Mouse (Mus musculus) liver, embryonic 14.5 days (tissue): ENCODE data around the gene RPS10-NUDT3. TPM values are rescaled to one million over a fixed set of nuclear protein-coding genes. Genes with fewer than 3 reads are reported as not detected.
"Not testable (repeated sequence)": the region's sequence is repeated elsewhere in the genome, so short reads cannot be mapped to it uniquely, and the experiment has no call there.

Experiments
- ATAC-seq: fragments of 200-750 bp; cut with Nextera tagmentation; 2 replicates; pipeline ENCODE4 v1.8.0; 2017; ENCODE audit warnings: moderate number of reproducible peaks, mild to moderate bottlenecking, moderate library complexity; ENCODE audit not compliant: insufficient read depth
- DNase-seq, 3 experiments: peaks; one replicate each; pipeline ENCODE4 v3.0.0-alpha.2; 2012 to 2013; ENCODE audit warnings: low read depth in 3 of 3, low spot score in 3 of 3
- H3K27ac ChIP-seq: fragments of 300-500 bp; sonication (generic); 2 replicates; pipeline ENCODE4 v1.5.1; 2014; ENCODE audit warnings: moderate library complexity, mild to moderate bottlenecking, control low read depth, inconsistent platforms
- H3K27me3 ChIP-seq: fragments of 300-500 bp; sonication (generic); 2 replicates; pipeline ENCODE4 v1.6.1; 2014; ENCODE audit warnings: mild to moderate bottlenecking, low read length, moderate library complexity; ENCODE audit not compliant: control insufficient read depth, insufficient read depth
- H3K36me3 ChIP-seq: fragments of 300-500 bp; sonication (generic); replicated peaks from 2 replicates; pipeline ENCODE4 v1.6.1; 2014; ENCODE audit warnings: low read depth; ENCODE audit not compliant: control insufficient read depth, insufficient read depth
- H3K4me1 ChIP-seq, 2 experiments: fragments of 200-500 bp in 1 of 2; fragments of 300-500 bp in 1 of 2; sonication (generic) in 1 of 2; replicated peaks; 2 replicates each; pipeline ENCODE4 v1.6.1; 2012 to 2014; ENCODE audit warnings: antibody characterized with exemption in 1 of 2, inconsistent platforms in 1 of 2, low read length in 1 of 2; ENCODE audit not compliant: control insufficient read depth in 2 of 2, insufficient read depth in 2 of 2
- H3K4me2 ChIP-seq: fragments of 300-500 bp; sonication (generic); 2 replicates; pipeline ENCODE4 v1.6.1; 2014; ENCODE audit warnings: low read depth, mild to moderate bottlenecking, control low read depth, moderate library complexity
- H3K4me3 ChIP-seq, 2 experiments: fragments of 200-500 bp in 1 of 2; fragments of 300-500 bp in 1 of 2; sonication (generic) in 1 of 2; 2 replicates each; pipeline ENCODE4 v1.5.1; 2012 to 2014; ENCODE audit warnings: low read depth in 2 of 2, low read length in 2 of 2, mild to moderate bottlenecking in 2 of 2, control low read depth in 1 of 2, inconsistent platforms in 1 of 2, moderate library complexity in 1 of 2; ENCODE audit not compliant: insufficient read depth in 1 of 2
- H3K9ac ChIP-seq: fragments of 300-500 bp; sonication (generic); replicated peaks from 2 replicates; pipeline ENCODE4 v1.6.1; 2014; ENCODE audit warnings: mild to moderate bottlenecking, control low read depth, moderate library complexity
- H3K9me3 ChIP-seq: fragments of 300-500 bp; sonication (generic); 2 replicates; pipeline ENCODE4 v1.6.1; 2016; ENCODE audit warnings: low read length, mixed read lengths; ENCODE audit not compliant: control insufficient read depth
- CTCF ChIP-seq: IDR thresholded peaks from 2 replicates; pipeline ENCODE4 v1.5.1; 2016; ENCODE audit warnings: antibody characterized with exemption, low read depth, control low read depth
- EP300 ChIP-seq: IDR thresholded peaks from 2 replicates; pipeline ENCODE4 v1.6.1; 2016; ENCODE audit warnings: antibody characterized with exemption, low read depth
- WGBS: fragments of 180-500 bp; shearing (Covaris S2); extraction: QIAGEN DNeasy Blood & Tissue Kit; methylation state at CpG from one replicate; pipeline ENCODE4 v1.1.7; 2014; ENCODE audit not compliant: insufficient replicate concordance; 5-methylcytosine and 5-hydroxymethylcytosine counted together
- polyA plus RNA-seq, 2 experiments: library from polyadenylated mRNA; depleted of rRNA in 1 of 2; stranded (reverse) in 1 of 2; unstranded in 1 of 2; fragments of >200 nt; fragmentation: Nextera tagmentation in 1 of 2; extraction: Ambion mirVana in 1 of 2; gene quantifications; 2 replicates each; pipeline versions ENCODE4 v1.2.1 to v1.2.3; 2012 to 2014

The RPS10-NUDT3 gene
- polyA plus RNA-seq, 2 experiments, result not detected

DNA sequence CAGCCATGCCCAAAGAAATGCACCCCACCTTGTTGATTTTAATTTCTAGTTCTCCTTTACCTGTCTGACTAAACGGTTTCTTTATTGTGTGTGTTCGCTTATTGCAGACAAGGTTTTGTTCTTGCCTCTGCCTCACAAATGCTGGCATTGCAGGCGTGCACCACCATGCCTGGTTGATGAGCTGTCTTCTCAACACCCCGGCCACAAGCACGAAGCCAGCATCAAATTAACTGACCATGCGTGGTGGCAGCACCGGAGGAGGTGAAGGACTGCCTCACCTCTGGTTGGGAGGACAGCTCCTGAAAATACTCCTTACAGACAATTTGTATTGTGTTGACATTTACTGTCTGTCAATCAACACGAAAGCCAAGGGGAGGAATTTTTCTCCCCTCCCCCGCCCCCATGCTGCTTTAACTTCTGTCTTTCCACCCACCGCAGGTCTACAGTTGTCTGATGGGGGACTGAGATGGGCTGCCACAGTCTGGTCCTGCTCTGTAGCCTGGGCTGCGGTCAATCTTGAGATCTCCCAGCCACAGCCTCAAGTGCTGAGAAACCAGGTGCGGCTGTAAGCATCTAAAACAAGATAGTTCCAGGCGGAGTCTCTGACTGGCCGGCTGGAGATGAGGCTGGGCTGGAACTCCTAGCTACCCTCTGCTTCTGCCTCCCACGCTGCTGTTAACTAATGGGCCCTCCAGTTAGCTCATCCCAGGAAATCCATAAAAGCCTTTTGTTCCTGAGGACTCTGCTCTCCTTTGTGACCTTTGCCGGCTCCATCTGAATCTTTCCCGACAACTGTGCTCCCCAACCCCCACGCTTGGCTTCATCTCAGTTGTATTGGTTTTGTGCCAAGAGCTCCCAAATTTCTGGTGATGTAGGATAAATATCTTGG, 1.4 kb upstream of the RPS10-NUDT3 start, which contains the start of gene Rps10:
TSS of gene Rps10 (minus strand) at position 538 of the 889 bp plus-strand sequence.
- WGBS, result 44% methylated on average over 18 of the region's 18 CpGs
- H3K36me3 ChIP-seq, result peaks cover 25% of the 10 kb centered on the region
- H3K27me3 ChIP-seq, result no peaks in the 10 kb centered on the region
- H3K9ac ChIP-seq, result peak within 1 kb of the TSS; percentile 4; the same call in 1 of the 2 replicates
- H3K4me2 ChIP-seq, result peak within 1 kb of the TSS; percentile 66
- ATAC-seq, result no peak
- no peak for DNase-seq
- H3K4me3 ChIP-seq, result peak within 1 kb of the TSS; percentile 65 to 81
- H3K9me3 ChIP-seq, result no peaks in the 10 kb centered on the region
- TF ChIP-seq EP300, result no peak
- TF ChIP-seq CTCF, result no peak
- H3K27ac ChIP-seq, result peak within 1 kb of the TSS; percentile 15; the same call in 1 of the 2 replicates
- peaks cover 6 to 19% of the 10 kb centered on the region in 2 experiments for H3K4me1 ChIP-seq

DNA sequence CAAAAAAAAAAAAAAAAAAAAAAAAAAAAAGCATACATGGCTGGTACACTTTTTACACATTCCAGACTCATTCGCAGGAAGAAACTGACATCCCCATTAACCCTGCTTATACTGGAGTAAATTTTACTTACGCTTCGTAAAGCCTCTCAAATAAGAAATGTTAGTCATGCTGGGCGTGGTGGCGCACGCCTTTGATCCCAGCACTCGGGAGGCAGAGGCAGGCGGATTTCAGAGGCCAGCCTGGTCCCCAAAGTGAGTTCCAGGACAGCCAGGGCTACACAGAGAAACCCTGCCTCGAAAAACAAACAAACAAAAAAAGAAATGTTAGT, 517 bp upstream of the RPS10-NUDT3 start:
- peak overlapping the region; percentile 4; the same call in 1 of the 2 replicates for H3K9ac ChIP-seq
- H3K27me3 ChIP-seq, H3K9me3 ChIP-seq, DNase-seq: not testable (repeated sequence)
- H3K36me3 ChIP-seq, result peaks cover 33% of the 10 kb centered on the region
- H3K27ac ChIP-seq, result peak overlapping the region; percentile 15; the same call in 1 of the 2 replicates
- H3K4me1 ChIP-seq, result peaks cover 6 to 19% of the 10 kb centered on the region in 2 experiments
- ATAC-seq, result peak; percentile 4; the same call in 1 of the 2 replicates
- WGBS, result 22% methylated on average over 9 of the region's 9 CpGs
- peak overlapping the region; percentile 66 for H3K4me2 ChIP-seq
- peak overlapping the region; percentile 65 to 81 for H3K4me3 ChIP-seq

DNA sequence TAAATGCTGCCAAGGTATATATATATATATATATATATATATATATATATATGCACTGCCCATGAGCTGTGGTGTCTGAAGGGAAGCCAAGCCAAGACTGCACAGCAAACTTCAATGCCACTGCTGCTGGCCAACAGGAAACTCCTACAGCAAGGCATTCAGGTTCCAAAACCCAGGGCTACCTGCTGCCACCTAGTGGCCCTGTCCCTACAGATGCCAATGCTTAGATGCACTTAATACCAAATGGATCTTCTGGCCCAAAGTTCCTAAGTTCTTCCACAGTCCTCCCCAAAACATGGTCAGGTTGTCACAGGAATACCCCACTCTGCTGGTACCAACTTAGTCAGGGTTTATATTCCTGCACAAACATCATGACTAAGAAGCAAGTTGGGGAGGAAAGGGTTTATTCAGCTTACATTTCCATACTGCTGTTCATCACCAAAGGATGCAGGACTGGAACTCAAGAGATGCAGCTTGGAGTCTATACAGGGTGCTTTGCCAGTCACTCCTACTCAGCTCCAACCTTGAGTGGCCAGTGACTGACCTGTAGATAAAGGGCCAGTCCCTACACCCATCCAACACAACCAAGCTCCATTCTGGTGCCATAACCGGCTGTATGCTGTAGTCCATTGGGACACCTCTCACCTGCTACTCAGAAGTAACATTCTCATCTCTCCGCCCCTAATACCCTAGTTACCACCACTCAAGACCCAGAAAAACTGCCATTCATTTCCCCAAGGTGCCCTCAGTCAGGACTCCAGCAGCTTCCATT, 5.6 kb downstream of the RPS10-NUDT3 start:
- TF ChIP-seq CTCF (peak; percentile 92), EP300 (no peak)
- ATAC-seq, result peak; percentile 38
- Histone ChIP-seq H3K27me3 (no peaks in the 10 kb centered on the region), H3K4me1 (peaks cover 0 to 13% of the 10 kb centered on the region in 2 experiments; a peak in 3 of 4 replicates), H3K9ac (no peak overlapping the region), H3K36me3 (peaks cover 42% of the 10 kb centered on the region), H3K4me3 (no peak overlapping the region), H3K27ac (no peak overlapping the region), H3K4me2 (no peak overlapping the region), H3K9me3 (no peaks in the 10 kb centered on the region)
- DNase-seq, result peak; percentile 56 to 59 (median 57)
- 68% methylated on average over 2 of the region's 2 CpGs for WGBS

DNA sequence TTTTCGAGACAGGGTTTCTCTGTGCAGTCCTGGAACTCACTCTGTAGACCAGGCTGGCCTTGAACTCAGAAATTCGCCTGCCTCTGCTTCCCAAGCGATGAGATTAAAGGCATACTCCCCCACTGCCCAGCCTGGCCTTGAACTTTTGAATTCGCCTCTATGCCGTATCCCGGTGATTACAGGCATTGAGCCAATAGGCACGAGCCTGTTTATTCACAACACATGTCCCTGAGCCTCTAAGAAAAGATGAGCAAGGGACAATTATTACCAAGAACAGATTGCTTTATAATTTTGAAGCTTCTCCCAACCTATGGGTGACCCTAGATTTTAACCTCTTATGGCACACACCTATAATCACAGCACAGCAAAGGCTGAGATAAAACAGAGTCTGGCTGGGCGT, 6.6 kb downstream of the RPS10-NUDT3 start:
- Histone ChIP-seq H3K9me3 (no peaks in the 10 kb centered on the region), H3K4me2 (no peak overlapping the region), H3K9ac (no peak overlapping the region), H3K4me1 (peaks cover 0 to 17% of the 10 kb centered on the region in 2 experiments; a peak in 3 of 4 replicates), H3K27me3 (no peaks in the 10 kb centered on the region), H3K36me3 (peaks cover 37% of the 10 kb centered on the region), H3K4me3 (no peak overlapping the region), H3K27ac (no peak overlapping the region)
- no peak for DNase-seq
- TF ChIP-seq EP300 (no peak), CTCF (no peak)
- no peak for ATAC-seq
- WGBS, result 77% methylated on average over 8 of the region's 8 CpGs

DNA sequence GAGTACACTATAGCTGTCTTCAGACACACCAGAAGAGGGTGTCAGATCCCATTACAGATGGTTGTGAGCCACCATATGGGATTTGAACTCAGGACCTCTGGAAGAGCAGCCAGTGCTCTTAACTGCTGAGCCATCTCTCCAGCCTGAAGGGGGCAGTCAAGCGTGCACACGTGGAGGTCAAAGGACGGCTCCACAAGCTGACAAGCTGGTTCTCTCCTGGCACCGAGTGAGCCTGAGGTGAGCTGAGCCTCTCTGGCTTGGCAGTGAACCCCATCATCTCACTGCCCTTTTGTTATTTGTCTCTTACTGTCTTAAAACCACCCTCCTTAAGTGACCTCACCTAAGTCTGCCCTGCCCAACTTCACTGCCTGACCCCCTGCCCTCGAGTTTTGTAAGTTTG, 7.6 kb downstream of the RPS10-NUDT3 start:
- peak; percentile 65 for TF ChIP-seq CTCF
- no peak for TF ChIP-seq EP300

More for the DNA sequence above, 7.6 kb downstream of the RPS10-NUDT3 start:
- H3K27me3 ChIP-seq, result no peaks in the 10 kb centered on the region
- no peak overlapping the region for H3K9ac ChIP-seq
- WGBS, result 27% methylated on average over 5 of the region's 5 CpGs
- no peak for DNase-seq
- no peak overlapping the region for H3K4me2 ChIP-seq
- peaks cover 28% of the 10 kb centered on the region for H3K36me3 ChIP-seq
- H3K4me1 ChIP-seq, result peaks cover 0 to 12% of the 10 kb centered on the region in 2 experiments; a peak in 2 of 4 replicates
- H3K27ac ChIP-seq, result no peak overlapping the region
- ATAC-seq, result no peak
- H3K9me3 ChIP-seq, result no peaks in the 10 kb centered on the region
- no peak overlapping the region for H3K4me3 ChIP-seq
